Mouse (Mus musculus) large intestine, adult 2 months (tissue): ENCODE measurements around the gene Neurog1. TPM values are rescaled to one million over a fixed set of nuclear protein-coding genes. Genes with fewer than 3 reads are reported as not detected.

Experiments used
- DNase-seq: peaks from one replicate; pipeline ENCODE4 v3.0.0-alpha.2; 2012; ENCODE audit warnings: low read depth, low spot score
- WGBS: fragments of 180-500 bp; shearing (Covaris S2); methylation state at CpG from one replicate; pipeline ENCODE4 v1.1.7; 2018; 5-methylcytosine and 5-hydroxymethylcytosine counted together
- polyA plus RNA-seq: library from polyadenylated mRNA; depleted of rRNA; stranded (reverse); fragments of >200 nt; gene quantifications from 2 replicates; pipeline ENCODE4 v1.2.3, GENCODE M21; 2012; rRNA removed

Neurog1 gene
- polyA plus RNA-seq, 1 experiment: not detected

GRCm38 (mm10) chr13:56221995-56222848 is 29.7 kb downstream of the Neurog1 start:
- no peak for DNase-seq
- whole genome bisulfite sequencing: 7% methylated on average over 50 of the region's 50 CpGs

- WGBS: 3% methylated on average over 46 of the region's 46 CpGs
- no peak for DNase-seq
These were observed 30.6 kb downstream of the Neurog1 start for GRCm38 (mm10) chr13:56221129-56221910.

- 58% methylated on average over 9 of the region's 9 CpGs for WGBS
- no peak for DNase-seq
These were observed 32.7 kb downstream of the Neurog1 start for GRCm38 (mm10) chr13:56219254-56219653.

- DNase-seq: no peak
- 29% methylated on average over 4 of the region's 4 CpGs for WGBS
These were observed 35.9 kb downstream of the Neurog1 start for GRCm38 (mm10) chr13:56216090-56216489.

GRCm38 (mm10) chr13:56214633-56215032 is 37.3 kb downstream of the Neurog1 start:
- no peak for DNase-seq
- 67% methylated on average over 5 of the region's 5 CpGs for WGBS

GRCm38 (mm10) chr13:56209067-56209411 is 42.9 kb downstream of the Neurog1 start:
- WGBS: 27% methylated on average over 8 of the region's 8 CpGs
- DNase-seq: no peak

- DNase-seq: no peak
- WGBS: 19% methylated on average over 34 of the region's 35 CpGs
These were observed 43.5 kb downstream of the Neurog1 start for GRCm38 (mm10) chr13:56208225-56209066.

Other genes with a start within 250 kb of the Neurog1 start
- 94.0 and 112 TPM in 2 replicates for gene H2afy, start 115.8 kb downstream of the Neurog1 start, polyA plus RNA-seq
- 7.0 and 8.8 TPM in 2 replicates for gene Tifab, start 73.3 kb downstream of the Neurog1 start, polyA plus RNA-seq
- 29.8 and 35.6 TPM in 2 replicates for gene Cxcl14, start 44.4 kb upstream of the Neurog1 start, polyA plus RNA-seq
- gene Gm3045, start 174.4 kb upstream of the Neurog1 start, polyA plus RNA-seq: not detected in 2 replicates
- 1.5 and 21.9 TPM in 2 replicates for gene Slc25a48, start 186.2 kb upstream of the Neurog1 start, polyA plus RNA-seq
- not detected in 2 replicates for gene Il9, start 230.1 kb upstream of the Neurog1 start, polyA plus RNA-seq